Mouse (Mus musculus) C2C12 (cell line): Measurements from ENCODE around the gene Slc2a5. TPM values are rescaled to one million over a fixed set of nuclear protein-coding genes. Genes with fewer than 3 reads are reported as not detected.
A peak's percentile ranks its signal among the peaks of the same experiment; 100 is the strongest.

Experiments used
- H3K27me3 ChIP-seq: one replicate; pipeline ENCODE4 v1.6.1; 2011; ENCODE audit not compliant: control insufficient read depth, insufficient read depth, insufficient read length
- H3K36me3 ChIP-seq: one replicate; pipeline ENCODE4 v1.6.1; 2011; ENCODE audit not compliant: control insufficient read depth, insufficient read depth
- H3K4me3 ChIP-seq: one replicate; pipeline ENCODE4 v1.5.1; 2011; ENCODE audit warnings: mild to moderate bottlenecking, control low read depth; ENCODE audit not compliant: poor library complexity, insufficient read depth, severe bottlenecking
- H3K79me2 ChIP-seq: one replicate; pipeline ENCODE4 v1.6.1; 2011; ENCODE audit not compliant: control insufficient read depth, insufficient read depth
- H3K79me3 ChIP-seq: one replicate; pipeline ENCODE4 v1.6.1; 2011; ENCODE audit warnings: low read depth, control low read depth
- H3ac ChIP-seq: one replicate; pipeline ENCODE3; 2011; ENCODE audit warnings: low read depth; ENCODE audit not compliant: control insufficient read depth, insufficient read length
- CEBPB ChIP-seq: IDR thresholded peaks from one replicate; pipeline ENCODE4 v1.6.1; 2011; ENCODE audit warnings: low read depth, mild to moderate bottlenecking, control low read depth, moderate library complexity
- CTCF ChIP-seq: IDR thresholded peaks from one replicate; pipeline ENCODE4 v1.5.1; 2011; ENCODE audit not compliant: control insufficient read depth, insufficient read depth, insufficient read length
- FOSL1 ChIP-seq: IDR thresholded peaks from one replicate; pipeline ENCODE4 v1.8.0; 2011; ENCODE audit warnings: mild to moderate bottlenecking, low read length; ENCODE audit not compliant: poor library complexity, insufficient read depth, severe bottlenecking
- MAX ChIP-seq: IDR thresholded peaks from one replicate; pipeline ENCODE4 v1.6.1; 2011; ENCODE audit warnings: mild to moderate bottlenecking, control low read depth
- MYOD1 ChIP-seq: IDR thresholded peaks from one replicate; pipeline ENCODE4 v1.6.1; 2011; ENCODE audit warnings: low read depth; ENCODE audit not compliant: control insufficient read depth, insufficient read length
- MYOG ChIP-seq: IDR thresholded peaks from one replicate; pipeline ENCODE4 v1.6.1; 2011; ENCODE audit not compliant: control insufficient read depth, insufficient read length; ENCODE audit errors: extremely low read depth
- USF1 ChIP-seq: IDR thresholded peaks from one replicate; pipeline ENCODE4 v1.6.1; 2011; ENCODE audit warnings: low read depth, mild to moderate bottlenecking, control low read depth, moderate library complexity
- polyA plus RNA-seq: library from polyadenylated mRNA; unstranded; fragments of >200 nt; fragmentation: generic; extraction: Trizol; gene quantifications from one replicate; pipeline ENCODE4 v1.2.1, GENCODE M21; 2012; ENCODE audit warnings: missing spikeins

Slc2a5 gene
- polyA plus RNA-seq, 1 experiment: not detected

GRCm38 (mm10) chr4:150087161-150087889 lies 31.8 kb upstream of the Slc2a5 start, which contains the start of gene Gpr157:
Gene Gpr157, plus strand, starts transcription at chr4:150087365.
- Histone ChIP-seq H3K27me3 (no peaks in the 10 kb centered on the region), H3K4me3 (peak within 1 kb of the TSS; percentile 28), H3K79me3 (no peaks in the 10 kb centered on the region), H3K79me2 (no peaks in the 10 kb centered on the region), H3ac (peak within 1 kb of the TSS; percentile 66), H3K36me3 (no peaks in the 10 kb centered on the region)
- no peak for TF ChIP-seq MAX
- TF ChIP-seq FOSL1: no peak
- TF ChIP-seq MYOG: no peak
- no peak for TF ChIP-seq CTCF
- TF ChIP-seq MYOD1: no peak
- no peak for TF ChIP-seq CEBPB
- no peak for TF ChIP-seq USF1

- no peaks in the 10 kb centered on the region for H3K79me3 ChIP-seq
- peak overlapping the region; percentile 28 for H3K4me3 ChIP-seq
- H3K79me2 ChIP-seq: no peaks in the 10 kb centered on the region
- no peaks in the 10 kb centered on the region for H3K36me3 ChIP-seq
- H3ac ChIP-seq: peak overlapping the region; percentile 66
- TF ChIP-seq MAX (no peak), MYOD1 (no peak), USF1 (no peak), CTCF (no peak), CEBPB (no peak), FOSL1 (no peak)
- H3K27me3 ChIP-seq: no peaks in the 10 kb centered on the region
These were observed 31.1 kb upstream of the Slc2a5 start for GRCm38 (mm10) chr4:150087890-150088530.

- Histone ChIP-seq H3K79me3 (no peaks in the 10 kb centered on the region), H3ac (no peak overlapping the region), H3K27me3 (no peaks in the 10 kb centered on the region), H3K36me3 (no peaks in the 10 kb centered on the region), H3K4me3 (no peak overlapping the region), H3K79me2 (no peaks in the 10 kb centered on the region)
- TF ChIP-seq MYOD1 (no peak), FOSL1 (no peak), CTCF (no peak), MAX (no peak), USF1 (no peak), MYOG (no peak), CEBPB (no peak)
These were observed 30.0 kb upstream of the Slc2a5 start for GRCm38 (mm10) chr4:150089121-150089520.

- Histone ChIP-seq H3K79me3 (no peaks in the 10 kb centered on the region), H3K79me2 (no peaks in the 10 kb centered on the region), H3K27me3 (no peaks in the 10 kb centered on the region), H3ac (no peak overlapping the region), H3K4me3 (no peak overlapping the region), H3K36me3 (no peaks in the 10 kb centered on the region)
- TF ChIP-seq MYOD1 (no peak), CTCF (peak; percentile 28)
These were observed 27.0 kb upstream of the Slc2a5 start for GRCm38 (mm10) chr4:150091887-150092582.

GRCm38 (mm10) chr4:150092583-150092902 lies 26.5 kb upstream of the Slc2a5 start:
- Histone ChIP-seq H3K36me3 (no peaks in the 10 kb centered on the region), H3K79me3 (no peaks in the 10 kb centered on the region), H3ac (no peak overlapping the region), H3K79me2 (no peaks in the 10 kb centered on the region), H3K27me3 (no peaks in the 10 kb centered on the region), H3K4me3 (no peak overlapping the region)
- TF ChIP-seq MYOD1 (no peak), FOSL1 (no peak), CTCF (no peak), CEBPB (no peak), MYOG (no peak), USF1 (no peak), MAX (no peak)
